Mouse (Mus musculus): Measurements from ENCODE around the gene Rcsd1. TPM values are rescaled to one million over a fixed set of nuclear protein-coding genes. Genes with fewer than 3 reads are reported as not detected.

Gene Rcsd1
- total RNA-seq, 2 experiments from 2014 or later, result 4.7 to 4.8 TPM

DNA sequence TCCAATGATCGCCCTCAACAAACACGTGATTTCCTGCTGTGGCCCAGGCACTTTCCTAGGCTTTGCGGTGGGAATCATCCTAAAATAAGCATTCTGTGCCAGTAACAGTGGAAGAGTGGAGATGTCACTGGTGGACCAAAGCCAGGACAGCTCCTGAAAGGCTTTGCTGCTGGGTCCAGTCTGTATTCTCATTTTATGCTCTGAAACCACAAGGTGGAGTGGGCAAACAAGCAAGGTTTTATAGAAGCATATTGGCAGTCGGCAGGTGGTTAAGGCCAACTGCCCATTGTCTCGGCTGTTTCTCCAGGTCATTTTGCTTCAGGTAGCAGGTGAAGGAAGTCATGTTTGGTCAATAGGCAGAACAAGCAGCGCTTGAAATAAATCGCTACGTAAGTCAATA is 78.4 kb downstream of the Rcsd1 start:
- DNase-seq (ENCODE audit: low spot score in 2 of 2), result no peak

DNA sequence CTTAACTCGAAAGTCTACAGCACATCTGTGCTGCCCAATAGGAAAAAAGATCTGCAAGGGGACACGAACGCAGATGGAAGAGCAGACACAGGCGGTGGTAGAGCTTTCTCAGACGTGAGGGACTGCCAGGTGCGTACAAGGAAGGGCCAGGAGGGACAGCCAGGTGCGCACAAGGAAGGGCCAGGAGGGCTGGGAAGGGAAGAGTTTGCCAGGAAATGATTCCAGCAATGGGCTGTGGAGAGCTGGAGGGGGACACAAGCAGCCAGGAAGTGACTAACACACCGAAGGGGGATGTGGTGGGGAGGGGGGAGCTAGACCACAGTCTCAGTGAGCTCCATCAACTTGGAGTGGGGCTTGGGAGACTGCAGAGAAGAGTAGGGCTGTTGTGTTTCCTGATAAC is 79.6 kb downstream of the Rcsd1 start:
- DNase-seq (ENCODE audit: low spot score in 2 of 2), result no peak

DNA sequence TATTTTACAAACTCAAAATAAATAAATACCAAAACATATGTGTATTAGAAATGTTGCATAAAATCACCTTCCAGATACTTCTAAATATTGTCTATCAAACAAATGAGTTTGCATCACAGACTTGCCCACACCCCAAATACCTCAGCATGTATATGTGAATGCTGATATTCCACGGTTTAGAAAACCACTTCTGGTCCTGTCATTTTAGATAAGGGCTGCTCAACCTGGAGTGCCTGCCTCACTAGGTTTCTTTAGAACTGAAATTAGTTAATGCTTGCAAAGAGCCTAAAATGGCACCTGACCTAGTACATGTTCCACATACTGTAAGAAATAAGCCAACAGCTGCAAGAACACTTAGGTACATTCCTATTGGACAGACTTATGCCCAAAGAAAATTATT is 81.0 kb downstream of the Rcsd1 start:
- DNase-seq (ENCODE audit: low spot score in 2 of 2), result no peak

DNA sequence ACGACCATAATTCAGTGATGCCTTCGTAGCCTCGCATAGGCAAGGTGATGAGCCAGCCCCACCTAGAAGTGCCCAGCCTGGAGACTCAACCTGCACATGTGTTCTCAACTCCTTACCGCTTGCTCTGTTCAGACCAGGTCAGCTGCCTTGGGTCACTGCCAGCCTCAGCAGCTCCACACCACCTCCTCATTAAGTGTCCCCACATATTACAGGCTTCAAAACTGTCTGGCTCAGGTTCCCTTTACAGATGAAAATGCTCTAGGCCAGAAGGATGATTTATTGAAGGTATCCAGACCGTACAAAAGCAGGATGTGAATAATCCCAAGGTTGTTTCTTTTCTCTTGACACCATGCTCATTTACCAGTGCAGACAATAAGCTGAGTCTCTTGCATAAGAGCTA is 83.7 kb downstream of the Rcsd1 start:
- no peak for DNase-seq (ENCODE audit: low spot score in 2 of 2)

DNA sequence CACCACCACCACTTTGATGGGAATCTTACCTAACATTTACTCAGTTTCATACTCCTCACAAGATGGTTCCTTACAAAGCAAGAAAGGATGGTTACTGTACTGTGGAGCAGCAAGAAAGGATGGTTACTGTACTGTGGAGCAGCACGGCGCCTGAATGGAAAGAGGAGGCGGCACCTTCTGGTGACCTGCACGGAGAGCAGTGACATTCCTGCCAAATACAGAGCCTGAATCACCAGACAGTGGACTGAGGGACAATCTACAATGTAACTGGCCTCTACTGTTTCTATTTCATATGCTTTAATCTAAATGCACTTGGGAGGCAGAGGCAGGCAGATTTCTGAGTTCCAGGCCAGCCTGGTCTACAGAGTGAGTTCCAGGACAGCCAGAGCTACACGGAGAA is 84.5 kb downstream of the Rcsd1 start:
- no peak for DNase-seq (ENCODE audit: low spot score in 2 of 2)

DNA sequence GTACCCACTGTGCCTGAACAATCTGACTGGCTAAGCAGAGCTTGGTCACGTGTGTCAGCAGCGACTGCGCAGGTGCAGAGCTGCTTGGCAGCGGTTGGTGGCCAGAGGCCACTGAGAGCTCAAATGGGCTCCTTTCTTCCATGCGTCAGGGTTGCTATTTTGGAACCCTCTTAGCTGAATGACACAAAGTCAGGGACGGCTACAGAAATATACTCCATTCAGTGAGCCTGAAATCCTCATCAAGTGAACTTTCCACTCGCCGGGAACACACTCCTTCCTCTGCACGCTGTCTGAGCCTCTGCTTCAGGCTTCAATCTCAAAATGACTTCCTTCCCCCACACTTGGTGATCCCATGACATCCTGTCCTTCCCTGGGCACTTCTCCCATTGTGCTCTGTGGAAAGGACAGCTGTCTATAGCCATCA is 91.3 kb downstream of the Rcsd1 start:
- DNase-seq (ENCODE audit: low spot score in 2 of 2), result peak in 1 of 2 experiments; percentile 62

DNA sequence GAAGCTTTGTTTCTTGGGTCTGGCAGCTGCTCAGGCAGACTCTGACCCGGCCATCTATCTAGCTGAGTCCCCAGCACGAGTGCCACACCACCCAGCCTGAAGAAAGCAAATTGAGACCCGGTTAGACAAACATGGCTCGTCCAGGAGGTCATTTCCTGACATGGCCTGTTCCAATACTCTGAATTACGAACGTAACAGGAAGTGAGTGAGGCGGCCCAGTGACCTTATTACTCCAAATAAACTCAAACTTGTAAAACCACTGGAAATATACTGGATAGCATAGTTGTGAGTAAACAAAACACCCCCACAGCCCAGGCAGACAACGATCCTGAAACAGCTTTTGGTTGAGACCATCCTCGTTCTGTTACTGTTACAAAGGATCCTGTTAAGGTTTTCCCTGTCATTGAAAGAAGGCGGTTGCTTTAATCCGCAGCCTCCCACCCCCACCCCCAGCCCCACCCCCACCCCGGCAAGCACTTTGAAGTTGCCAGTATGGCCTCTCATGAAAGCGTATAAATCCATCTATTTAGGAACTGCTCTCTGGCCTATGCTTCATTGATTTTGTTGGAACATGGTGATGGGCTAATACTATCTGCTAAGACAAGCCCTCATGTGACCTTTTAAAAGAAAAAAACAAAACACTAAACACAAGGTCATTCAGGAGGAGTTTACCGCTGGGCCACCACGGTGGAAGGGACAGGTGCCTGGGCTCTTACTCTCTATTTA is 92.2 kb downstream of the Rcsd1 start:
- DNase-seq (ENCODE audit: low spot score in 2 of 2), result peak in 1 of 2 experiments; percentile 19

DNA sequence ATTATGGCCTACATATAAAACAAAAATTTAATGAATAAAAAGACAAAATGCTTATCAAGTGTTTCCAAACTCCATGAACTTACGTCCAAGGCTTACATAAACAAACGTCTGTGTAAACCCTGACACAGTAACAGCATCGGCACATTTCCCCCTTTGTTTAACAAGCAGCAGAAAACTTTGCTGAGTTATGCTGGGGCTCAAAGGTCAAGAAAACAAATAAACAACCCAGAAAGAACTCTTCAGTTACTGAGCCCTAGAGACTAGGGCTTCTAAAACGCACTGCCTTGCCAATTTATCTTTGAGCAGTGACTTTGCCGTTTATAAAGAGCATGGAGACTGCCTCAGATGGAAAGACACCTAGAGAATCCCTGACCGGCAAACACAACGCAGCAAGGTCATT is 92.9 kb downstream of the Rcsd1 start:
- DNase-seq (ENCODE audit: low spot score in 2 of 2), result no peak

DNA sequence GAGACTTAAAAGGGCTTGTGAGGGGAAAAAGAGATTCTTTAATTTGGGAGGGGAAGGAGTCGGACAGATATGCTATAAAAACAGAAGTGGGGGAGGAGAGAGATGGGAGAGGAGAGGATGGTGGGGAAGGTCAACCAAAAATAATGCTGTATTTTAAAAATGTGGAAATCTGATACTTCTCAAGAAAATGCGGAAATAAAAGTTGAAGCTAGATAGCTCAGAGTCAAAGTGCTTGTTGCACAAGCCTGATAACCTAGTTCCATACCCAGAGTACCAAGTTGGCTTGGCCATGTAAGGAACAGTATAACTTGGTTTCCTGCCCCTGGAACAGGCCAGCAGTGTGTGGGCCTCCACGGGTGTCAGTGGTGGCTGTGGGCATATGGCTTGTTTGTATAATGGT is 94.8 kb downstream of the Rcsd1 start:
- no peak for DNase-seq (ENCODE audit: low spot score in 2 of 2)

DNA sequence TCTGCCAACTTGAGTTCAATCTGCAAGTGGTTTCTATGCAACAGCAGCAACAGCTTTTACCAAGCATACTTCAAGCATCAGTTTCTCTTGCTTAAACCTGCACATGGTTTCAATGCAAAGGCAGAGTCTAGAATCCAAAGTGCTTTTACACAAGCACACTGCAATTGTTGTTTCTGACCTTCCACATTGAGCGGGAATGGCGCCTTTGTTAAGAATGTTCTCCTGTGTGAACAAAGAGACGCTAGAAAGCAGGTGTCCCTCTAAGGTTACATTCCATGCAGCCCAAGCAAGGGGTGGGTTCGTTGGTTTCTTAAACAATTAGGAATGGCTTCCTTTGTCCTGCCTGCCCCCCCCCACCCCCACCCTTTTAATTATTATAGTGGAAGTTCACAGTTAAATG is 95.6 kb downstream of the Rcsd1 start:
- DNase-seq (ENCODE audit: low spot score in 2 of 2), result no peak

DNA sequence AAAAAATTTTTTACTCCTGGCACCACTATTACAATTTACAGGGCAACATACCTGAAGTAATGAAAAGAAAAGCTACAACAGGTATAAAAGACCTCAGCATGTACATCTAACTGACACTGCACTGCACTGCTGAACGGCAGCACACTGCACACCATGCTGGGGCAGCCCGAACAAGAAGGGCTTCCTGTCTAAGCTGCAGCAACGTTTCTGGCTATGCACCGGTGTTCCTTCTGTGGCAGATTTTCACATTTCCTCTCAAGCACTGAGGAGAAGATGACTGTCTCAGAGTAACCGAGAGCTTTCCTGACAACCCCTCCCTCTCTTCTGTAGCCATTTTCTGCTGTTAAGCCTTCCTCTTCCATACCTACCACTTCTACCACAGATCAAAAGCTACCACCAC is 96.8 kb downstream of the Rcsd1 start:
- DNase-seq (ENCODE audit: low spot score in 2 of 2), result no peak

DNA sequence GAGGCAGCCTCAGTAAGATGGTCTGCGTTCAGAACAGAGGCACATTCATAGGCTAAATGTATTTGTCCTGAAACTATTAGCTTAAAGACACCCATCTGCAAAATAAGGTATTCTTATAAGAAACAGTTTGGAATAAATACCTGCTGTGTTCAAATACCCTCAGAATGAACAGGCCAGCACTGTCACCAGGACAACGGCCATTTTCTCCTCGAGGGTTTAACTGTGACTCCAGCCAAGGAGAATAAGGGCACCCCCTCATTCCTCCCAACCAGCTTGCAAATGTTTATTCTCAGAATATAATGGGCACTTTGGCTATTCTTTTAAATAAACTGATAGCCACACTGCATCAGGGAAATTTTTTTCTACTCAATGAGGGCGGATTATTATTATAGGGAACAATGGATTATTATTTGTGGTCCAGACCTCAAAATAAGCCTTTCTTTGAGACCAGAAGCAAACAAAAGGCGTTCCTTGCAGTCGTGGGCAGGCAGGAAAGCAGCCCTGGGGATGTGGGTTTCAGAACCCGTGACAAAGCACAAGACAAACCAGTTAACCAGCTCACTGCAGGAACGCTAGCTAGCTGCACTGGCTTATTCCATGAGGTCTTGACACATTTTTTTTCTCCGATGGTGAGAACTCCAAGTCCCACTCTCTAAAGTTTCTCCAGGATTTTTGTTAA is 99.1 kb downstream of the Rcsd1 start:
- peak in 1 of 2 experiments; percentile 47 for DNase-seq (ENCODE audit: low spot score in 2 of 2)

DNA sequence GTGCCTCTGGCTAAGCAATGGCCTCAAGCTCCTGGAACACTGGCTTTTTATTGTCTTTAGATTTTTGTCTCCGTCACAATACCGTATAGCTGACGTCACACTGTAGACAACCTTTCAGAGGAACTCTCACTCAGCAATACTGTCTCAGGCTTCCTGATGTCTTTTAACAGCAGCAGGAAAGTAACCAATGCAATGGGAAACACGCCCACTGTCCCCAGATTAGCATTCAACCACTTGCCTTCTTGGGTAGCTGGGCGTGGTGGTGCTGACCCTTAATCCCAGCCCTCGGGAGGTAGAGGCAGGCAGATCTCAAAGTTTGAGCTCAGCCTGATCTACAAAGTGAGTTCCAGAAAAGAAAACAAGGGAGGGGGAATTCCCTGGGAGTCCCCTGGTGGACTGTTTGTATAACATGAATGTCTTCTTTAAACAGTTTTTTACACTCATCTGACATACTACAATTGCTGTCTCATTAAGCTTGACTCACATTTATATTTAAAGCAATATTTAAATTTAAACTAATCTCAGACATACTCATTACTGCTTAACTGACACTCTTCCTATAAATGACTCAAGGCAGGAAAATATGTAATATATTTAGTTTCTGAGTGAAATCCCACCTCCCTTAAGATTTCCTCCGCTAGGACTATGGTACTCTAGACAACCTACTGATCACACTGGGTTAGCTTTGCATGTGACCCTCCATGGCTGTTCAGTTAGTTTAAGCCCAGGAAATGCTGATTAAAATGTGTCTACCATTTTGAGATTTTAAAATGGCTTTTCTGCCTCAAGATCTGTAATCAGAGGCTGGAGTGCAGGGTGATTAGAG is 99.8 kb downstream of the Rcsd1 start:
- DNase-seq (ENCODE audit: low spot score in 2 of 2), result no peak

DNA sequence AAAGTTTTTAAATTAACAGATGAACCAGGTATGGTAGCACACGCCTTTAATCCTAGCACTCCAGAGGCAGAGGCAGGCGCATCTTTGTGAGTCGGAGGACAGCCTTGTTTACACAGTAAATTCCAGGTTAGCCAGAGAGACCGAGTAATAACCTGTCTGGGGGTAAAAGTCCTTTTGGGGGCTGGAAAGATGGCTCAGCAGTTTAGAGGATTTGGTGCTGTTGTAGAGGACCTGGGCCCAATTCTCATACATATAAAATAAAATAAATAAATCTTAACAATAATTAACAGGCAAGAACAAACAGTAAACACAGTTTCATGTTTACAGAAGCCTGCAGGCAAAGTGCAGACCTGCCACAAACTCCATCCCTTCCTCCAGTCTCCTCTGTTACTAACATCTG is 100.7 kb downstream of the Rcsd1 start:
- no peak for DNase-seq (ENCODE audit: low spot score in 2 of 2)

DNA sequence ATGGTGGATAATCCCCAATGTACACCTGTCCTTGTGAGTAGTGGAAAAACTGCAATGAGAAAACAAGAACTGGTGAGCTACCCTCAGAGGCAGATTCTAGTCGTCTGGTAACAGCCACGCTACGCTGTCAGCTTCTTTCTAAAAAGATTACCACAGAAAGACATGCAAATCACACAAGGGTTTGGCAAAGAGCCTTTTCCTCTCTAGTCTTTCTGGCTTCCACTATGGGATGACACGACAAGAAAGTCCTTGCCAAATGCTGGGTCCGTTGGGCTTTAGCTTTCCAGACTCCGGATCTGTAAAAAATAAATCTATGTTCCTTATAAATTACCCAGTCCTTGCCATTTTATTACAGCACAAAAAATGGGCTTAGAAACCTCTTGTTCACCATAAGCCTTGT is 103.8 kb downstream of the Rcsd1 start:
- peak; percentile 18 to 41 for DNase-seq (ENCODE audit: low spot score in 2 of 2)

DNA sequence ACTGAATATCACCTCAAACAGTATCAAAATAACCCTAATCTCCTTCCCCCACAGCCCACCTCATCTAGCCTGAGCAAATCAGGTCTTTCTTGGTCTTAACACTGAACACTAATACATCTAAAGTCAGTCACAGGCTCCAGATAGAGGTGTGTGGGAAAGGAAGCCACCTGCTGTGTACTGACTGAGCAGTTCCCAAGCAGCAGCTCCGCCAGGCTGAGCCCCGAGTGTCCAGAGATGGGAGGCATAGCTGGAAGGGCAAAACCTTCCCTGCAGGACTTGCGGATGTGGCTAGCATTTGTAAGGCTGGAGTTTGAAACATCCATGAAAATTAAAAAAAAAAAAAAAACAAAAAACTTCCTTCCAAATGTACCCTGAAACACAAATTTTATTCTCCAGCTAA is 104.4 kb downstream of the Rcsd1 start:
- DNase-seq (ENCODE audit: low spot score in 2 of 2), result no peak

DNA sequence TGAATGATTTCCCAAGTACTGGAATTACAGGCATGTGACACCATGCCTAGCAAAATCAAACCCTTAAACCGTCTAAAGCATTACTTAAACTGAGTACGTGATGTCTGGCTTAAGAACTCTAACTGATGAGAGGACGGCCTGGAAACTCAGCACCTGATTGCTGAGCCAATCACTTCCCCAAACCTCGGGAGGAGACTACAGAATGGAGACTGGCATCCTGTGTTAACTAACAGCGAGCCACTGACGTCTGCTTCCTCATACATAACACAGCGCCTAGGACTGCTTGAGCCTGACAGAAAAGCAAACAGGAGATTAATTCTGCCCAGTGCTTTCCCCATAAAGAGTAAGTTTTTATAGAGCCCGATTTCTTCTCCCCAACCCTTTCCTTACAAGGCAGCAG is 105.4 kb downstream of the Rcsd1 start:
- no peak for DNase-seq (ENCODE audit: low spot score in 2 of 2)

DNA sequence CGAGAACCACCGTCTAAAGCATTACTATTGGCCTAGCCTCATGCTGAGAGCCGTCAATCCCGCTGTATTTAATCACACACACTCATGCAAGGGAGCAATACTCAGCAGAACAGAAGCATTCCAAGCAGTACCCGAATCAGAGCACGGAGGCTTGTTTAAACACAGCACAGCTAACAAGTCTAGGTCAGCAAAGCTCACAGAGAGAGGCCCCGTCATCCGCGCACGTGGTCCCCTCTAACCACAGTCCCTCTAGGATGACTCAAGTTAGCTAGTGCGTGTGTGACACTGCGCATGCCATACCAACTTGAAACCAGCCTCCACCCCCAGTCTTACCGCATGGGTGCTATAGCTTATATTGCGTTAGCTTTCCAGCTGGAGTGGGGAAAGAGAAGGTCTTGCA is 106.3 kb downstream of the Rcsd1 start:
- no peak for DNase-seq (ENCODE audit: low spot score in 2 of 2)

DNA sequence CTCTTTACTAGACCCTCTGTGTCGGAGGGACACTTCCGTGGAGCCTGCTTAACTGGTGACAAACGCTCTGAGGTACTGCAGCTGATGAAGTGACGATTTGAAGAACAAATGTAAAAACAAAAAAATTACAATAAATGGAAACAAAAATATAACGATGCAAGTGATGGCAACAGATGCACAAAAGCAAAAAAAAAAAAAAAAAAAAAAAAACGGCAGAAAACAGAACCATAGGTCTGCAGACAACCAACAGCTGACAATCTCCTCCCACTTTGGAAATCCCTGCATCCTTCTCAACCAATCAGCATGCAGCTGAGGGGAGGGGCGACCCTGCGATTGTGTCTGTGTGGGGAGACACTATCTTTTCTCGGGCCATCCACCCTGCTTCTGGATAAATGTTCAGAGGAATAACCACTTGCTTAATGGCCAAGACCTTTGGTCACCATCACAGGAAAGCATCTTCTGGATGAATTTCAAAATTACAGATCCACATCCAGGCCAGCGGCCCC is 107.7 kb downstream of the Rcsd1 start:
- DNase-seq (ENCODE audit: low spot score in 2 of 2), result no peak
